Mouse (Mus musculus) myocyte (in vitro differentiated cells): Measurements from ENCODE around the gene Os9. TPM values are rescaled to one million over a fixed set of nuclear protein-coding genes. Genes with fewer than 3 reads are reported as not detected.

Experiments
- H3K27me3 ChIP-seq: one replicate; pipeline ENCODE4 v1.6.1; 2011; ENCODE audit not compliant: control insufficient read depth, insufficient read depth, insufficient read length
- H3K36me3 ChIP-seq: one replicate; pipeline ENCODE4 v1.6.1; 2011; ENCODE audit not compliant: control insufficient read depth, insufficient read depth
- H3K4me2 ChIP-seq: one replicate; pipeline ENCODE4 v1.6.1; 2011; ENCODE audit warnings: low read depth, control low read depth
- H3K4me3 ChIP-seq: one replicate; pipeline ENCODE4 v1.5.1; 2011; ENCODE audit warnings: mild to moderate bottlenecking, control low read depth, moderate library complexity
- H3K79me2 ChIP-seq: one replicate; pipeline ENCODE4 v1.6.1; 2011; ENCODE audit not compliant: control insufficient read depth, insufficient read depth
- H3ac ChIP-seq: one replicate; pipeline ENCODE4 v1.6.1; 2011; ENCODE audit not compliant: control insufficient read depth, insufficient read length
- CEBPB ChIP-seq: IDR thresholded peaks from 2 replicates; pipeline ENCODE4 v1.6.1; 2011; ENCODE audit warnings: mild to moderate bottlenecking, moderate library complexity; ENCODE audit not compliant: poor library complexity, insufficient read depth, severe bottlenecking
- E2F4 ChIP-seq: IDR thresholded peaks from one replicate; pipeline ENCODE4 v1.6.1; 2011; ENCODE audit warnings: mild to moderate bottlenecking, control low read depth, moderate library complexity; ENCODE audit not compliant: insufficient read depth
- MAX ChIP-seq: IDR thresholded peaks from one replicate; pipeline ENCODE4 v1.6.1; 2011; ENCODE audit warnings: low read depth, mild to moderate bottlenecking, control low read depth
- MYOD1 ChIP-seq, 3 experiments: IDR thresholded peaks; one replicate each; pipeline ENCODE4 v1.6.1; 2011; ENCODE audit warnings: control low read depth in 2 of 3, low read depth in 2 of 3, mild to moderate bottlenecking in 2 of 3, moderate library complexity in 1 of 3; ENCODE audit not compliant: insufficient read length in 2 of 3, control insufficient read depth in 1 of 3
- MYOG ChIP-seq, 3 experiments: IDR thresholded peaks; one replicate each; pipeline ENCODE4 v1.6.1; 2011; ENCODE audit warnings: control low read depth in 2 of 3, low read depth in 2 of 3, mild to moderate bottlenecking in 2 of 3; ENCODE audit not compliant: insufficient read length in 2 of 3, control insufficient read depth in 1 of 3, insufficient read depth in 1 of 3
- POLR2A ChIP-seq: IDR thresholded peaks from one replicate; pipeline ENCODE4 v1.6.1; 2011; ENCODE audit warnings: low read depth, mild to moderate bottlenecking, control low read depth, moderate library complexity; ENCODE audit not compliant: insufficient read length
- POLR2AphosphoS2 ChIP-seq: IDR thresholded peaks from one replicate; pipeline ENCODE4 v1.6.1; 2011; ENCODE audit warnings: low read depth, control low read depth; ENCODE audit not compliant: insufficient read length
- REST ChIP-seq: IDR thresholded peaks from one replicate; pipeline ENCODE4 v1.6.1; 2011; ENCODE audit warnings: mild to moderate bottlenecking, control low read depth, moderate library complexity; ENCODE audit not compliant: insufficient read depth, insufficient read length
- SRF ChIP-seq: IDR thresholded peaks from one replicate; pipeline ENCODE4 v1.6.1; 2011; ENCODE audit warnings: low read depth; ENCODE audit not compliant: control insufficient read depth, insufficient read length
- TCF12 ChIP-seq: IDR thresholded peaks from one replicate; pipeline ENCODE4 v1.6.1; 2011; ENCODE audit warnings: mild to moderate bottlenecking, control low read depth; ENCODE audit not compliant: poor library complexity, insufficient read depth, severe bottlenecking
- TCF3 ChIP-seq: IDR thresholded peaks from one replicate; pipeline ENCODE4 v1.6.1; 2011; ENCODE audit warnings: low read depth, control low read depth; ENCODE audit not compliant: insufficient read length
- USF1 ChIP-seq: IDR thresholded peaks from one replicate; pipeline ENCODE4 v1.6.1; 2011; ENCODE audit warnings: low read depth, mild to moderate bottlenecking, control low read depth, moderate library complexity
- polyA plus RNA-seq: library from polyadenylated mRNA; unstranded; fragments of >200 nt; fragmentation: generic; extraction: Trizol; gene quantifications from one replicate; pipeline ENCODE4 v1.2.1, GENCODE M21; 2012; ENCODE audit warnings: missing spikeins

Os9 gene
- polyA plus RNA-seq, 1 experiment = 67.2 TPM

DNA sequence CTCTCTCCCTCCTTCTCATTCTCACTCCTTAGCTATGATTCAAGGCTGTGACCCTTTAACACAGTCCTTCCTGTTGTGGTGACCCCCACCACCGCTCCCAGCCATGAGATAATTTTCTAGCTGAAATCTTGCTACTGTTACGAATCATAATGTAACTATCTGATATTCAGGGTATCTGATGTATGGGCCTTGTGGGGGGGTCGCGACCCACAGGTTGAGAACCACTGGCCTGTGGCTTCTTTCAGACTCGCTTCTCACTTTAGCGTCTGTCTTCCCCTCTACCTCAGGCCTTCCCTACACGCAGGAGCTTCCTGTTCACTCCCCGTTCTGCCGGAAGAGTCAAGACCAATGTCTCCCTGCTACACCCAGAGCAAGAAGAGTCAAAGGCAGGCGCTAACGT is 2.5 kb downstream of the Os9 start:
- no peaks in the 10 kb centered on the region for H3K27me3 ChIP-seq
- no peaks in the 10 kb centered on the region for H3K79me2 ChIP-seq
- H3K4me3 ChIP-seq = no peak overlapping the region
- no peak overlapping the region for H3K4me2 ChIP-seq
- H3K36me3 ChIP-seq = peaks cover 12% of the 10 kb centered on the region
- H3ac ChIP-seq = no peak overlapping the region
- TF ChIP-seq USF1 (no peak), REST (no peak)

DNA sequence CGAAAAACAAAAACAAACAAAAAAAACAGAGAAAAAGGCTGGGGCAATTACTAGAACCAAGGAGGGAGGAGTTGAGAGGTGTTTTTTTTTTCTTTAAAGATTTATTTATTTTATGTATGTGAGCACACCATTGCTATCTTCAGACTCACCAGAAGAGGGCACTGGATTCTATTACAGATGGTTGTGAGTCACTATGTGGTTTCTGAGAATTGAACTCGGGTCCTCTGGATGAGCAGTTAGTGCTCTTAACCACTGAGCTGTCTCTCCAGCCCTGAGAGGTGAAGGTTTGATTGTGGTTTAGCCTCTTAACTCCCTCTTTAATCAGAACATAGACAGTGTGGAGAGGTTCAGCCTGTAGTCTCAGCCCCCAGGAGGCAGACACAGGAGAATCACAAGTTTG is 5.9 kb downstream of the Os9 start:
- TF ChIP-seq TCF12 = no peak
- no peak for TF ChIP-seq MAX
- no peak for TF ChIP-seq POLR2AphosphoS2
- no peak for TF ChIP-seq REST
- no peak for TF ChIP-seq CEBPB
- TF ChIP-seq TCF3 = no peak
- Histone ChIP-seq H3K36me3 (peaks cover 12% of the 10 kb centered on the region), H3K4me2 (no peak overlapping the region), H3ac (no peak overlapping the region), H3K79me2 (no peaks in the 10 kb centered on the region), H3K4me3 (no peak overlapping the region), H3K27me3 (no peaks in the 10 kb centered on the region)

DNA sequence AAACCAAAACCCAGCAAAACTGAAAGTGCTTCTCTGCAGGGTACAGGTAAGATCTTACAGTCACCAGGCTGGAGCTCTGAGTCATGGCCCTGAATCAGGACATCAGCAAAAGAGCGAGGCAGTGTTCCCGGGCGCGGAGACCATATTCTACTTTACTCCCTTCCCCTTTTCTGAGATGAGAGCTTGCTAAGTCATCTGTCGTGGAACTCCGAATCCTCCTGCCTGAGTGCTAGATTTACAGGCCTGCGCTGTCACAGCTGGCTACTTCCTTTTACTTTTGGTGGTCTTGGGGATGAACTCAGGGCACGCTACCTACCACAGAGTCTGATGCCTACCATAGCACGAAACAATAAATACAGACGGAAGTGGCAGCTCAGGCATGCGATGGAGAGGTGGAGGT is 6.5 kb downstream of the Os9 start:
- no peaks in the 10 kb centered on the region for H3K79me2 ChIP-seq

DNA sequence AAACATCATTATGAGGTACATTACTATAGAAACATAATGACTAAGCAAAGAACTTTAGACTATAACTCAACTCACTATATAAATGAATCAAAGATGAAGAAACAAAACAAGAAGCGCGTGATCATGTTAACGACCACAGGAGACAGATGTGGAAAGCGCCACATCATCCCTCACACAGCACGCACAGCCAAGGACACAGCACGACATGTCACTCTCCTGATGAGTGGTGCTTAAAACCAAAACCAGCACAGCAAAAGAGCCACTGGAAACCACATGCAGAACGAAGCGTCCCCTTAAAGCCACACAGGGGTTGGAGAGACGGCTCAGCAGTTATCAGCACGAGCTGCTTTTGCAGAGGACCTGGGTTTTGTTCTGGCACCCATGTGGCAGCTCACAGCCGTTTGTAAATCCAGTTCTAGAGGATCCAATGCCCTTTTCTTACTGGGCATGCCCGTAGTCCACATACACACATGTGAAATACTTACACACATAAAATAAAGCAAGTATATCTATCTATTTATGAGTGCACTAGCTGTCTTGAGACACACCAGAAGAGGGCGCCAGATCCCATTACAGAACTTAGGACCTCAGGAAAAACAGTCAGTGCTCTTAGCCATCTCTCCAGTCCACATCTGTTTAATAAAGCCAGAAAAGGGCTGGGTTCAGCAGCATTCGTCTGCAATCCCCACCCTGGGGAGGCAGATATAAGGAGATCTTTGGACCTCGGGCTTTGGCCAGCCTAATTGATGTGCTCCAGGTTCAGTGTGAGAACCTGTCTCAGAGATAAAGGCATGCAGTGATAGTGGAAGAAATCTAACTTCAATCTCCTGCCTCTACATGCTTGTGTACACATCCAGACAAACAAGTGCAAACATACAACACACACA is 9.7 kb downstream of the Os9 start:
- TF ChIP-seq CEBPB (no peak), SRF (no peak), MAX (no peak), MYOG (IDR thresholded peaks at IDR 0.05; ENCODE audit: control insufficient read depth in 1 of 3, insufficient read depth in 1 of 3, insufficient read length in 2 of 3, low read depth in 2 of 3) (no peak)

More for the DNA sequence above, 6.5 kb downstream of the Os9 start:
- Histone ChIP-seq H3K4me3 (no peak overlapping the region), H3K36me3 (peaks cover 8% of the 10 kb centered on the region), H3K4me2 (no peak overlapping the region), H3K27me3 (no peaks in the 10 kb centered on the region), H3ac (no peak overlapping the region)
- TF ChIP-seq CEBPB = no peak

DNA sequence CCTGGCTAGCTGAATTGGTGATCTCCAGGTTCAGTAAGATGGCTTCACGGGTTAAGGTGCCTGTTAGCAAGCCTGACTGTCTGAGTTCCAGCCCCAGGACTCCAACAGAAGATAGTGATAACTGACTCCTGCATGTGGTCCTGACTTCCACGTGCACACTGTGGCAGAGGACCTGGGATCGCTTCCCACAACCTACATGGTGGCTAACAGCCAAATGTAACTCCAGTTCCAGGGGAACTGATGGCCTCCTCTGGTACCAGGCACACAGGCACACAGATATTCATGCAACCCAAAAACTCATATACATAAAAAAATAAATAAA is 12.7 kb downstream of the Os9 start:
- H3K36me3 ChIP-seq = peaks cover 3% of the 10 kb centered on the region
- no peak overlapping the region for H3ac ChIP-seq
- H3K4me2 ChIP-seq = no peak overlapping the region
- no peaks in the 10 kb centered on the region for H3K79me2 ChIP-seq
- H3K4me3 ChIP-seq = no peak overlapping the region
- no peaks in the 10 kb centered on the region for H3K27me3 ChIP-seq
- TF ChIP-seq POLR2A (no peak), E2F4 (no peak), USF1 (no peak), MYOG (IDR thresholded peaks at IDR 0.05; ENCODE audit: control insufficient read depth in 1 of 3, insufficient read depth in 1 of 3, insufficient read length in 2 of 3, low read depth in 2 of 3) (no peak), TCF3 (no peak), SRF (no peak), TCF12 (no peak), MAX (no peak), MYOD1 (IDR thresholded peaks at IDR 0.05; ENCODE audit: control insufficient read depth in 1 of 3, insufficient read length in 2 of 3, low read depth in 2 of 3) (no peak), REST (no peak), CEBPB (no peak), POLR2AphosphoS2 (no peak)

More for the DNA sequence above, 9.7 kb downstream of the Os9 start:
- Histone ChIP-seq H3K36me3 (peaks cover 3% of the 10 kb centered on the region), H3K27me3 (no peaks in the 10 kb centered on the region), H3K4me3 (no peak overlapping the region), H3ac (no peak overlapping the region), H3K79me2 (no peaks in the 10 kb centered on the region), H3K4me2 (no peak overlapping the region)
